Mouse (Mus musculus) bone marrow macrophage, adult 2 months (primary cell): Measurements from ENCODE around the gene Acyp1.

Source experiments
- CTCF ChIP-seq: IDR thresholded peaks from 2 replicates; pipeline ENCODE4 v1.5.1; 2012; ENCODE audit warnings: low read depth, mild to moderate bottlenecking, low read length, moderate library complexity
- POLR2A ChIP-seq: IDR thresholded peaks from 2 replicates; pipeline ENCODE4 v1.6.1; 2012; ENCODE audit warnings: mild to moderate bottlenecking, low read depth, low read length, borderline replicate concordance

GRCm38 (mm10) chr12:85298127-85298834, 10.0 kb upstream of the Acyp1 start:
- TF ChIP-seq CTCF (no peak), POLR2A (no peak)
